Mouse (Mus musculus): Measurements from ENCODE around the gene Slc35c2. TPM values are rescaled to one million over a fixed set of nuclear protein-coding genes. Genes with fewer than 3 reads are reported as not detected.

Slc35c2 gene
- polyA plus RNA-seq, 1 experiment = 77.7 TPM

- no peak for DNase-seq (ENCODE audit: low read depth in 1 of 2, low spot score in 2 of 2)
- H3K36me3 ChIP-seq (ENCODE audit: control insufficient read depth, insufficient read depth, low read length) = no peaks in the 10 kb centered on the region
- TF ChIP-seq POLR2A (IDR thresholded peaks at IDR 0.05; ENCODE audit: low read depth, low read length) = no peak
- no peak for TF ChIP-seq CTCF (IDR thresholded peaks at IDR 0.05; ENCODE audit: extremely low read depth, insufficient read depth, insufficient read length, insufficient replicate concordance)
- no peak overlapping the region for H3K27ac ChIP-seq (ENCODE audit: insufficient read depth, low read length)
- no peaks in the 10 kb centered on the region; the same call in 1 of the 2 replicates for H3K4me1 ChIP-seq (ENCODE audit: control insufficient read depth, insufficient read depth, insufficient read length)
- no peak overlapping the region for H3K4me3 ChIP-seq (ENCODE audit: extremely low read depth, insufficient read depth, insufficient read length)
- WGBS = 41% methylated on average over 12 of the region's 12 CpGs
- no peaks in the 10 kb centered on the region for H3K27me3 ChIP-seq (ENCODE audit: control insufficient read depth, insufficient read depth, low read length)
Measured at GRCm38 (mm10) chr2:165266739-165267138, 20.9 kb downstream of the Slc35c2 start.

- Histone ChIP-seq H3K27me3 (ENCODE audit: control insufficient read depth, insufficient read depth, low read length) (no peaks in the 10 kb centered on the region), H3K4me1 (ENCODE audit: control insufficient read depth, insufficient read depth, insufficient read length) (no peaks in the 10 kb centered on the region), H3K4me3 (ENCODE audit: extremely low read depth, insufficient read depth, insufficient read length) (no peak overlapping the region), H3K27ac (ENCODE audit: insufficient read depth, low read length) (no peak overlapping the region), H3K36me3 (ENCODE audit: control insufficient read depth, insufficient read depth, low read length) (no peaks in the 10 kb centered on the region)
- 63% methylated on average over 7 of the region's 7 CpGs for whole genome bisulfite sequencing
- no peak for DNase-seq (ENCODE audit: low read depth in 1 of 2, low spot score in 2 of 2)
- TF ChIP-seq CTCF (IDR thresholded peaks at IDR 0.05; ENCODE audit: extremely low read depth, insufficient read depth, insufficient read length, insufficient replicate concordance) (no peak), POLR2A (IDR thresholded peaks at IDR 0.05; ENCODE audit: low read depth, low read length) (no peak)
Measured at GRCm38 (mm10) chr2:165263861-165264260, 23.8 kb downstream of the Slc35c2 start.

- no peak overlapping the region for H3K27ac ChIP-seq (ENCODE audit: insufficient read depth, low read length)
- H3K4me1 ChIP-seq (ENCODE audit: control insufficient read depth, insufficient read depth, insufficient read length) = no peaks in the 10 kb centered on the region
- WGBS = 53% methylated on average over 18 of the region's 18 CpGs
- H3K27me3 ChIP-seq (ENCODE audit: control insufficient read depth, insufficient read depth, low read length) = no peaks in the 10 kb centered on the region
- H3K36me3 ChIP-seq (ENCODE audit: control insufficient read depth, insufficient read depth, low read length) = no peaks in the 10 kb centered on the region
- no peak for DNase-seq (ENCODE audit: low read depth in 1 of 2, low spot score in 2 of 2)
- no peak overlapping the region for H3K4me3 ChIP-seq (ENCODE audit: extremely low read depth, insufficient read depth, insufficient read length)
- TF ChIP-seq CTCF (IDR thresholded peaks at IDR 0.05; ENCODE audit: extremely low read depth, insufficient read depth, insufficient read length, insufficient replicate concordance) (no peak), POLR2A (IDR thresholded peaks at IDR 0.05; ENCODE audit: low read depth, low read length) (no peak)
Measured at GRCm38 (mm10) chr2:165262274-165262990, 25.2 kb downstream of the Slc35c2 start.

GRCm38 (mm10) chr2:165259859-165260258, 27.8 kb downstream of the Slc35c2 start:
- no peak for TF ChIP-seq CTCF (IDR thresholded peaks at IDR 0.05; ENCODE audit: extremely low read depth, insufficient read depth, insufficient read length, insufficient replicate concordance)
- H3K27me3 ChIP-seq (ENCODE audit: control insufficient read depth, insufficient read depth, low read length) = no peaks in the 10 kb centered on the region
- H3K36me3 ChIP-seq (ENCODE audit: control insufficient read depth, insufficient read depth, low read length) = no peaks in the 10 kb centered on the region
- H3K4me1 ChIP-seq (ENCODE audit: control insufficient read depth, insufficient read depth, insufficient read length) = no peaks in the 10 kb centered on the region
- H3K27ac ChIP-seq (ENCODE audit: insufficient read depth, low read length) = no peak overlapping the region
- no peak for DNase-seq (ENCODE audit: low read depth in 1 of 2, low spot score in 2 of 2)
- WGBS = 80% methylated on average over 8 of the region's 8 CpGs
- no peak overlapping the region for H3K4me3 ChIP-seq (ENCODE audit: extremely low read depth, insufficient read depth, insufficient read length)

GRCm38 (mm10) chr2:165258321-165258720, 29.3 kb downstream of the Slc35c2 start:
- WGBS = 88% methylated on average over 6 of the region's 6 CpGs
- H3K27me3 ChIP-seq (ENCODE audit: control insufficient read depth, insufficient read depth, low read length) = no peaks in the 10 kb centered on the region
- TF ChIP-seq POLR2A (IDR thresholded peaks at IDR 0.05; ENCODE audit: low read depth, low read length) (no peak), CTCF (IDR thresholded peaks at IDR 0.05; ENCODE audit: extremely low read depth, insufficient read depth, insufficient read length, insufficient replicate concordance) (no peak)

GRCm38 (mm10) chr2:165257151-165257834, 30.4 kb downstream of the Slc35c2 start:
- H3K27me3 ChIP-seq (ENCODE audit: control insufficient read depth, insufficient read depth, low read length) = no peaks in the 10 kb centered on the region
- no peaks in the 10 kb centered on the region for H3K36me3 ChIP-seq (ENCODE audit: control insufficient read depth, insufficient read depth, low read length)
- 71% methylated on average over 11 of the region's 11 CpGs for WGBS
- no peak for DNase-seq (ENCODE audit: low read depth in 1 of 2, low spot score in 2 of 2)
- H3K4me1 ChIP-seq (ENCODE audit: control insufficient read depth, insufficient read depth, insufficient read length) = no peaks in the 10 kb centered on the region
- H3K4me3 ChIP-seq (ENCODE audit: extremely low read depth, insufficient read depth, insufficient read length) = no peak overlapping the region
- TF ChIP-seq CTCF (IDR thresholded peaks at IDR 0.05; ENCODE audit: extremely low read depth, insufficient read depth, insufficient read length, insufficient replicate concordance) (no peak), POLR2A (IDR thresholded peaks at IDR 0.05; ENCODE audit: low read depth, low read length) (no peak)
- H3K27ac ChIP-seq (ENCODE audit: insufficient read depth, low read length) = no peak overlapping the region

More at GRCm38 (mm10) chr2:165258321-165258720, 29.3 kb downstream of the Slc35c2 start:
- Histone ChIP-seq H3K27ac (ENCODE audit: insufficient read depth, low read length) (no peak overlapping the region), H3K36me3 (ENCODE audit: control insufficient read depth, insufficient read depth, low read length) (no peaks in the 10 kb centered on the region), H3K4me3 (ENCODE audit: extremely low read depth, insufficient read depth, insufficient read length) (no peak overlapping the region), H3K4me1 (ENCODE audit: control insufficient read depth, insufficient read depth, insufficient read length) (no peaks in the 10 kb centered on the region)
- no peak for DNase-seq (ENCODE audit: low read depth in 1 of 2, low spot score in 2 of 2)

- no peak for DNase-seq (ENCODE audit: low read depth in 1 of 2, low spot score in 2 of 2)
- WGBS = 84% methylated on average over 10 of the region's 10 CpGs
- Histone ChIP-seq H3K27me3 (ENCODE audit: control insufficient read depth, insufficient read depth, low read length) (no peaks in the 10 kb centered on the region), H3K27ac (ENCODE audit: insufficient read depth, low read length) (no peak overlapping the region), H3K4me1 (ENCODE audit: control insufficient read depth, insufficient read depth, insufficient read length) (no peaks in the 10 kb centered on the region), H3K36me3 (ENCODE audit: control insufficient read depth, insufficient read depth, low read length) (no peaks in the 10 kb centered on the region), H3K4me3 (ENCODE audit: extremely low read depth, insufficient read depth, insufficient read length) (no peak overlapping the region)
- TF ChIP-seq POLR2A (IDR thresholded peaks at IDR 0.05; ENCODE audit: low read depth, low read length) = no peak
- TF ChIP-seq CTCF (IDR thresholded peaks at IDR 0.05; ENCODE audit: extremely low read depth, insufficient read depth, insufficient read length, insufficient replicate concordance) = no peak
Measured at GRCm38 (mm10) chr2:165256213-165256612, 31.5 kb downstream of the Slc35c2 start.

Data from spleen, adult 2 months (tissue).